Mouse (Mus musculus) ES-Bruce4 (cell line): ENCODE results near the gene Prkg2. TPM values are rescaled to one million over a fixed set of nuclear protein-coding genes. Genes with fewer than 3 reads are reported as not detected.

Experiments used
- H3K27ac ChIP-seq: 2 replicates; pipeline ENCODE4 v1.5.1; 2012; ENCODE audit warnings: low read length, inconsistent platforms; ENCODE audit not compliant: insufficient read depth
- H3K27me3 ChIP-seq: 2 replicates; pipeline ENCODE4 v1.6.1; 2012; ENCODE audit warnings: mild to moderate bottlenecking, low read length, inconsistent platforms; ENCODE audit not compliant: control insufficient read depth, poor library complexity, insufficient read depth, severe bottlenecking
- H3K36me3 ChIP-seq: 2 replicates; pipeline ENCODE4 v1.6.1; 2012; ENCODE audit warnings: inconsistent platforms, mild to moderate bottlenecking, low read length, moderate library complexity; ENCODE audit not compliant: control insufficient read depth, poor library complexity, insufficient read depth, severe bottlenecking
- H3K4me1 ChIP-seq: one replicate; pipeline ENCODE4 v1.8.1; 2011; ENCODE audit warnings: low read length; ENCODE audit not compliant: control insufficient read depth, insufficient read depth
- H3K4me3 ChIP-seq: 2 replicates; pipeline ENCODE4 v1.5.1; 2011; ENCODE audit warnings: low read depth, mild to moderate bottlenecking, low read length
- H3K9ac ChIP-seq: 2 replicates; pipeline ENCODE4 v1.6.1; 2012; ENCODE audit warnings: low read depth, mild to moderate bottlenecking, inconsistent platforms; ENCODE audit not compliant: poor library complexity, severe bottlenecking
- H3K9me3 ChIP-seq: replicated peaks from 2 replicates; pipeline ENCODE4 v1.6.1; 2012; ENCODE audit warnings: mild to moderate bottlenecking, low read length, inconsistent platforms; ENCODE audit not compliant: control insufficient read depth, poor library complexity, insufficient read depth, severe bottlenecking
- CTCF ChIP-seq: IDR thresholded peaks from one replicate; pipeline ENCODE4 v1.8.1; 2011; ENCODE audit warnings: low read depth, low read length
- EP300 ChIP-seq: IDR thresholded peaks from 2 replicates; pipeline ENCODE4 v1.6.1; 2011; ENCODE audit warnings: low read depth, low read length; ENCODE audit not compliant: insufficient read depth
- POLR2A ChIP-seq: IDR thresholded peaks from one replicate; pipeline ENCODE4 v1.8.1; 2011; ENCODE audit warnings: low read length; ENCODE audit not compliant: insufficient read depth
- polyA plus RNA-seq: library from polyadenylated mRNA; stranded (reverse); fragments of >200 nt; gene quantifications from 2 replicates; pipeline ENCODE4 v1.2.4, GENCODE M21; 2011; ENCODE audit warnings: low read depth; ENCODE audit not compliant: missing spikeins, insufficient read depth, insufficient read length

Prkg2 gene
- polyA plus RNA-seq, 1 experiment, result 0.19 TPM

- Histone ChIP-seq H3K27me3 (no peaks in the 10 kb centered on the region), H3K4me1 (no peaks in the 10 kb centered on the region)
- TF ChIP-seq POLR2A (no peak), CTCF (no peak)
Measured at GRCm38 (mm10) chr5:99010448-99011151, 26.6 kb downstream of the Prkg2 start.

GRCm38 (mm10) chr5:98998104-98998503, 39.0 kb downstream of the Prkg2 start:
- Histone ChIP-seq H3K27ac (no peak overlapping the region), H3K9ac (no peak overlapping the region), H3K27me3 (no peaks in the 10 kb centered on the region), H3K4me3 (no peak overlapping the region), H3K36me3 (no peaks in the 10 kb centered on the region), H3K9me3 (0 out of 2 replicates have a peak, but pooled peaks cover 4% of the 10 kb centered on the region), H3K4me1 (no peaks in the 10 kb centered on the region)
- TF ChIP-seq EP300, result no peak
- TF ChIP-seq POLR2A, result no peak
- TF ChIP-seq CTCF, result no peak

More at GRCm38 (mm10) chr5:99010448-99011151, 26.6 kb downstream of the Prkg2 start:
- Histone ChIP-seq H3K36me3 (no peaks in the 10 kb centered on the region), H3K4me3 (no peak overlapping the region), H3K27ac (no peak overlapping the region), H3K9me3 (no peaks in the 10 kb centered on the region), H3K9ac (no peak overlapping the region)

- no peak for TF ChIP-seq POLR2A
- no peak for TF ChIP-seq EP300
- no peak for TF ChIP-seq CTCF
- Histone ChIP-seq H3K4me3 (no peak overlapping the region), H3K9me3 (0 out of 2 replicates have a peak, but pooled peaks cover 4% of the 10 kb centered on the region), H3K27ac (no peak overlapping the region), H3K9ac (no peak overlapping the region), H3K4me1 (no peaks in the 10 kb centered on the region), H3K27me3 (no peaks in the 10 kb centered on the region), H3K36me3 (no peaks in the 10 kb centered on the region)
Measured at GRCm38 (mm10) chr5:98995767-98996166, 41.4 kb downstream of the Prkg2 start.

GRCm38 (mm10) chr5:98991600-98991999, 45.6 kb downstream of the Prkg2 start:
- Histone ChIP-seq H3K9ac (no peak overlapping the region), H3K4me3 (no peak overlapping the region), H3K4me1 (no peaks in the 10 kb centered on the region), H3K36me3 (no peaks in the 10 kb centered on the region), H3K27me3 (no peaks in the 10 kb centered on the region), H3K9me3 (no peaks in the 10 kb centered on the region), H3K27ac (no peak overlapping the region)
- TF ChIP-seq EP300 (no peak), CTCF (no peak), POLR2A (no peak)

- TF ChIP-seq EP300, result no peak
- no peak for TF ChIP-seq POLR2A
- no peak for TF ChIP-seq CTCF
- Histone ChIP-seq H3K4me3 (no peak overlapping the region), H3K9me3 (no peaks in the 10 kb centered on the region), H3K27me3 (no peaks in the 10 kb centered on the region), H3K9ac (no peak overlapping the region), H3K27ac (no peak overlapping the region), H3K4me1 (peaks cover 5% of the 10 kb centered on the region), H3K36me3 (no peaks in the 10 kb centered on the region)
Measured at GRCm38 (mm10) chr5:98987634-98988033, 49.5 kb downstream of the Prkg2 start.

- Histone ChIP-seq H3K9me3 (no peaks in the 10 kb centered on the region), H3K27me3 (no peaks in the 10 kb centered on the region), H3K27ac (no peak overlapping the region), H3K9ac (no peak overlapping the region), H3K4me3 (no peak overlapping the region), H3K4me1 (peaks cover 5% of the 10 kb centered on the region), H3K36me3 (no peaks in the 10 kb centered on the region)
- TF ChIP-seq CTCF, result no peak
- no peak for TF ChIP-seq POLR2A
- TF ChIP-seq EP300, result no peak
Measured at GRCm38 (mm10) chr5:98987116-98987515, 50.0 kb downstream of the Prkg2 start.
